Mouse (Mus musculus) lung, adult 2 months (tissue): ENCODE results near the gene Carmil3.

Experiments
- CTCF ChIP-seq: fragments of 200-500 bp; IDR thresholded peaks from 2 replicates; pipeline ENCODE4 v1.5.1; 2011; ENCODE audit warnings: mild to moderate bottlenecking, low read length, control low read depth; ENCODE audit not compliant: insufficient read depth
- POLR2A ChIP-seq: fragments of 200-500 bp; IDR thresholded peaks from 2 replicates; pipeline ENCODE4 v1.6.1; 2011; ENCODE audit warnings: low read depth, mild to moderate bottlenecking, control low read depth, low read length, borderline replicate concordance; ENCODE audit errors: extremely low read depth

DNA sequence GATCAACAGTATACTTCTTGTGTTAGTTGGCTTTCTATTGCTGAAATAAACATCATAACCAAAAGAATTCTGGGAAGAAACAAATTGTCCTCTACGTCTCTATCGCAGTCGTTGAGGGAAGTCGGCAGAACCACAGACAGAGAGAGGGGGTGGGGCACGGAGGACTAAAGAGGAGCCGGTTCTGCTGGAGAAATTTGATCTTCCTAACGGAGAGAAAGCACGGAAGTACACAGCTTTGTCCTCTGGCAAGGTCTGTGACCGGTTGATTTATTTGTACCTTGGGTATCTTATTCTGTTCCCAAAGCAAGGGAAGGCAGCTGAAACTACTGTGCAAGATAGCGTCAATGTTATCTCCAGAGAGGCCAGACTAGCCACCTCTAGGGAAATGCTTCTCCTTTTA is 19.6 kb upstream of the Carmil3 start:
- TF ChIP-seq CTCF (no peak), POLR2A (no peak)
